Mouse (Mus musculus) G1E (cell line): Measurements from ENCODE around the gene Lmf2.

Source experiments
- CTCF ChIP-seq: IDR thresholded peaks from 2 replicates; pipeline ENCODE4 v1.5.1; 2012; ENCODE audit warnings: low read depth, low read length, inconsistent platforms, mixed read lengths
- GATA1 ChIP-seq: IDR thresholded peaks from 2 replicates; pipeline ENCODE4 v1.6.1; 2012; ENCODE audit warnings: borderline replicate concordance, low read length, inconsistent platforms, mixed read lengths

- TF ChIP-seq CTCF (no peak), GATA1 (no peak)
Measured at GRCm38 (mm10) chr15:89352054-89352453, 3.4 kb downstream of the Lmf2 start.
